Mouse (Mus musculus): ENCODE results near the gene Poldip3. TPM values are rescaled to one million over a fixed set of nuclear protein-coding genes. Genes with fewer than 3 reads are reported as not detected.

The Poldip3 gene
- polyA plus RNA-seq, 1 experiment from 2014 or later: 75.9 TPM

DNA sequence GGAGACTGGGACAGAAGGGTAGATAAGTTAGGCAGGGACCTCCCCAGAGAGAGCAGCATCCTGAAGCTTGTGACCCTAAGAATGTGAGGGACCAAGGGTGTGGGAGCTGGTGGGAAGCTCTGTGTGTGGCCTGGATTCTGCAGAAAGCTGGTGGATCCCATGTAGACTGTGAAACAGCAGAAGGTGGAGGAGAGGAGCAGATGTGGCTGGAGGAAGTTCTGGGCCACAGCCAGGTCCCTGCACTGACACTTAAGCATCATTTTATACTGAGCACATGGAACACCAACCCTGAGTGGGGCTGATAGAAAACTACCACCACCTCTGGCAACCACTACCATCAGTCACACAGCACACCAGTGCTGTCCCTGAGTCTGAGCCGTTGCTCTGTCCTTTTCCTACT is 46.1 kb downstream of the Poldip3 start:
- H3K4me1 ChIP-seq (ENCODE audit: control insufficient read depth, insufficient read depth, low read length): peaks cover 6% of the 10 kb centered on the region
- no peak overlapping the region for H3K4me2 ChIP-seq (ENCODE audit: low read depth, low read length)
- WGBS: 67% methylated on average over 1 of the region's 1 CpGs
- no peak overlapping the region for H3K27ac ChIP-seq (ENCODE audit: low read length)
- H3K9ac ChIP-seq (ENCODE audit: low read length): no peak overlapping the region
- ATAC-seq (replicated peaks; ENCODE audit: extremely low read depth, insufficient read depth, low FRiP score): no peak
- H3K27me3 ChIP-seq (ENCODE audit: control insufficient read depth, insufficient read depth, low read length): peaks cover 5% of the 10 kb centered on the region; the same call in 1 of the 2 replicates
- no peaks in the 10 kb centered on the region for H3K36me3 ChIP-seq (ENCODE audit: control insufficient read depth, insufficient read depth)
- H3K9me3 ChIP-seq (replicated peaks; ENCODE audit: control insufficient read depth, low read length): no peaks in the 10 kb centered on the region
- H3K4me3 ChIP-seq (ENCODE audit: low read length): no peak overlapping the region

DNA sequence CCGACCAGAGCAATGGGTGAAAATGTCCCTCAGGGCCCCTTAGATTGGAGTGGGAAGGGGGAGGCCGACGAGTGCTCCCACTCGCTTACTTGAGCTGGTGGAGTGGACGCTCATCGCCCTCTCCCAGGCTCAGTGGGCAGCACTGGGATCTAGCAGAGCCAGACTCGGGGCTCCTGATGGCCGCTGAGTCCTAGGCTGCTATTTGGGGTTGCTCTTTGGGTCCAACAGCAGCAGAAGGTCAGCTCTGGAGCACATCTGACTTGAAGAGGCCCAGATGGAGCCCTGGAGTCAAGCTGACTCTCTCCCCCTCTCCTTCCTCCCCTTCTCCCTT is 48.9 kb downstream of the Poldip3 start:
- ATAC-seq (replicated peaks; ENCODE audit: extremely low read depth, insufficient read depth, low FRiP score): no peak; the same call in 1 of the 2 replicates

DNA sequence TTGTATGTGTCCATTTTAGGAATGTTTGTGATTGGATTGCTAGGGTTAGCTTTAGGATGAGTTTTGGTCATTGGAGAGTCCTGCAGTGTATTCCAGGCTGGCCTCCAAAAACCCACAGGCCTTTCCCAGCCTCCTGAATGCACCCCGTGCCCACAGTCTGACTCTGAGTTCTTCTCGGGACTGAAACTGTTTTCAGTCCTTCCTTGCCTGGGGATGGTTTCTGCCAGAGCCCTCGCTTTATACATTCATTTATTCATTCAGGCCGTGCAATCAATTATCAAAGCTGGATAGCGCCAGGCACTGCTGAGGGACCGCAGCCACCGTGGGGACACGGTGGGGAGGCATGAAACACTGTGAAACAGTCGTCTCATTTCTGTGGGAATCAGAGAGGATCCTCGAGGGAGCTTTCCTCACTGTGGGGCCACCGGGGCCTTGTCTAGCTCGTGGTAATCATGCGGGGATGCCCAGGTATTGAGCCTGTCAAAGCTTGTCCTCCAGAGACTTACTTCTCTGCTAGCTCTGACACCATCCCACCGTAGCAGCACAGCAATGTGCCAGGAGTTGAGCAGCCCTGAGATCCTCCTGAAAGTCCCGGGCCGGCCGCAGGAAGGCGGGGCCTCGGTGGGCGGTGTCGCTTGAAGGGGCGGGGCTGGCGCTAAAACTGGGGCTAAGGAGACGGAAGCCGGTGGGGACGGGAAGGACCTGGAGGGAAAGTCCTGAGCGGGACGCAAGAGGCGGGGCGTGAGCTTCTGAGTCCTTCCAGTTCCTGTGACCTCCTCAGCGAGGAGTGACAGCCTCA is 49.5 kb downstream of the Poldip3 start:
- H3K4me3 ChIP-seq (ENCODE audit: low read length): peak overlapping the region; percentile 67
- peaks cover 6% of the 10 kb centered on the region for H3K4me1 ChIP-seq (ENCODE audit: control insufficient read depth, insufficient read depth, low read length)
- H3K36me3 ChIP-seq (ENCODE audit: control insufficient read depth, insufficient read depth): no peaks in the 10 kb centered on the region
- peaks cover 5% of the 10 kb centered on the region; the same call in 1 of the 2 replicates for H3K27me3 ChIP-seq (ENCODE audit: control insufficient read depth, insufficient read depth, low read length)
- peak overlapping the region; percentile 85 for H3K4me2 ChIP-seq (ENCODE audit: low read depth, low read length)
- H3K9me3 ChIP-seq (replicated peaks; ENCODE audit: control insufficient read depth, low read length): no peaks in the 10 kb centered on the region
- H3K9ac ChIP-seq (ENCODE audit: low read length): peak overlapping the region; percentile 87
- H3K27ac ChIP-seq (ENCODE audit: low read length): peak overlapping the region; percentile 86
- WGBS: 3% methylated on average over 31 of the region's 31 CpGs
- peak; percentile 94 for ATAC-seq (replicated peaks; ENCODE audit: extremely low read depth, insufficient read depth, low FRiP score)

More for the DNA sequence above, 48.9 kb downstream of the Poldip3 start:
- peak overlapping the region; percentile 85 for H3K4me2 ChIP-seq (ENCODE audit: low read depth, low read length)
- H3K4me1 ChIP-seq (ENCODE audit: control insufficient read depth, insufficient read depth, low read length): peaks cover 6% of the 10 kb centered on the region
- peak overlapping the region; percentile 87 for H3K9ac ChIP-seq (ENCODE audit: low read length)
- no peaks in the 10 kb centered on the region for H3K36me3 ChIP-seq (ENCODE audit: control insufficient read depth, insufficient read depth)
- H3K27ac ChIP-seq (ENCODE audit: low read length): peak overlapping the region; percentile 86
- H3K4me3 ChIP-seq (ENCODE audit: low read length): peak overlapping the region; percentile 67
- 3% methylated on average over 8 of the region's 8 CpGs for WGBS
- no peaks in the 10 kb centered on the region for H3K9me3 ChIP-seq (replicated peaks; ENCODE audit: control insufficient read depth, low read length)
- H3K27me3 ChIP-seq (ENCODE audit: control insufficient read depth, insufficient read depth, low read length): peaks cover 5% of the 10 kb centered on the region; the same call in 1 of the 2 replicates

DNA sequence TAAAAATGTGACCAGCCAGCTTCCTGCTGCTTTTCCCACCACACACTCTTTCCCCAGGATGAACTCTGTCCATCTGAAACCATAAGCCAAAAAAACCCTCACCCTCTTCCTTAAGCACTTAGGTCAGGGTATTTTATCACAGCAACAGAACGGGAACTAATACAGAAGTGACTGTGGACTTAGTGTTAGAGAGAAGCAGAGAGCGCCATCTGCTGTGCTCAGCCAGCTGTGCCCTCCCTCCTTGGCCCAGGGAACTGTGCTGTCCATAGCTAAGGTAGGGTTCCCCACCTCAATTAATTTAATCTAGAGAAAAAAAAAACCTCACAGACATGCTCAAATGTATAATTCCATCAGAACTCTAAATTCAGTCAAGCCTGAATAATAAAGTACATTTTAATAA is 53.2 kb downstream of the Poldip3 start:
- WGBS: 36% methylated on average over 2 of the region's 2 CpGs

DNA sequence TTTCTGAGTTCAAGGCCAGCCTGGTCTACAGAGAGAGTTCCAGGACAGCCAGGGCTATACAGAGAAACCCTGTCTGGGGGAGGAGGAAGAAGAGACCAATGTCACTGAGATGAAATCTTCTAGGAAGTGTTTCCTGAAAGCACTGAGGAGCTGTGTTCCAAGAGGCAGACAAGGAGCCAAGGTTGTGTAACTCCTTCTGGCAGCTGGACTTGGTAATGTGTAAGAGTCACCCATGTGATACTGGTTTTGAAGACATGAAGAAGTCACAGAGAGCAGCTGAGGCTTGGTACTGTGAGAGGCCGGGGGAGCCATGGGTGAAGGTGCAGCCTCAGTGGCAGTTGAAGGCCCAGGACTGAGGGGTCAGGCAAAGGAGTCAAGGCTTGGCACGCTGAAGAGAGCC is 55.5 kb downstream of the Poldip3 start:
- no peak overlapping the region for H3K4me3 ChIP-seq (ENCODE audit: low read length)
- no peak overlapping the region for H3K27ac ChIP-seq (ENCODE audit: low read length)
- no peak overlapping the region for H3K9ac ChIP-seq (ENCODE audit: low read length)
- peaks cover 14% of the 10 kb centered on the region for H3K27me3 ChIP-seq (ENCODE audit: control insufficient read depth, insufficient read depth, low read length)
- 0 out of 2 replicates have a peak, but pooled peaks cover 2% of the 10 kb centered on the region for H3K4me1 ChIP-seq (ENCODE audit: control insufficient read depth, insufficient read depth, low read length)
- no peak overlapping the region for H3K4me2 ChIP-seq (ENCODE audit: low read depth, low read length)
- H3K9me3 ChIP-seq (replicated peaks; ENCODE audit: control insufficient read depth, low read length): no peaks in the 10 kb centered on the region
- 78% methylated on average over 2 of the region's 2 CpGs for WGBS
- no peaks in the 10 kb centered on the region for H3K36me3 ChIP-seq (ENCODE audit: control insufficient read depth, insufficient read depth)
- ATAC-seq (replicated peaks; ENCODE audit: extremely low read depth, insufficient read depth, low FRiP score): no peak

More for the DNA sequence above, 53.2 kb downstream of the Poldip3 start:
- H3K9me3 ChIP-seq (replicated peaks; ENCODE audit: control insufficient read depth, low read length): no peaks in the 10 kb centered on the region
- no peak overlapping the region for H3K4me3 ChIP-seq (ENCODE audit: low read length)
- ATAC-seq (replicated peaks; ENCODE audit: extremely low read depth, insufficient read depth, low FRiP score): no peak
- no peak overlapping the region for H3K4me2 ChIP-seq (ENCODE audit: low read depth, low read length)
- H3K27ac ChIP-seq (ENCODE audit: low read length): no peak overlapping the region
- H3K36me3 ChIP-seq (ENCODE audit: control insufficient read depth, insufficient read depth): no peaks in the 10 kb centered on the region
- peaks cover 5% of the 10 kb centered on the region; the same call in 1 of the 2 replicates for H3K27me3 ChIP-seq (ENCODE audit: control insufficient read depth, insufficient read depth, low read length)
- peaks cover 6% of the 10 kb centered on the region for H3K4me1 ChIP-seq (ENCODE audit: control insufficient read depth, insufficient read depth, low read length)
- H3K9ac ChIP-seq (ENCODE audit: low read length): no peak overlapping the region

DNA sequence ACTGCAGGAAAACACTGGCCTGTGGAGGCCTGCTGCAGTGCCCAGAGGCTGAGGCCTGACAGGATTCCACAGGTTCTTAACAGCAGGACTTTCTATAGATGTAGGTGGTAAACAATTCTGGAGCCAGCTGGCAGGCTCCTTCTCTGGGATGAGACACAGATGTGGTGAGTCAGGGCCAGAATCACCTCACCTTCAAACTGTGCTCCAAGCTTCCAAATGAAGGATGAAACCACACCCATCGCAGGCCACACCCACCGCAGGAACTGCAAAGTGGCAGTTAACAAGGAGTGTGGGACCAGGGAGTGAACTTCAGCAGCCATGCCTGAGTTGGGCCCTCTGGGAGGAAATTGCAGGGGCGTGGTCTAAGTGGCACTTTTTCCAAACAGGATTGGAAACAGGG is 58.3 kb downstream of the Poldip3 start:
- WGBS: 43% methylated on average over 3 of the region's 3 CpGs
- ATAC-seq (replicated peaks; ENCODE audit: extremely low read depth, insufficient read depth, low FRiP score): no peak
- Histone ChIP-seq H3K27me3 (ENCODE audit: control insufficient read depth, insufficient read depth, low read length) (peaks cover 12% of the 10 kb centered on the region), H3K9ac (ENCODE audit: low read length) (no peak overlapping the region), H3K4me1 (ENCODE audit: control insufficient read depth, insufficient read depth, low read length) (0 out of 2 replicates have a peak, but pooled peaks cover 2% of the 10 kb centered on the region), H3K36me3 (ENCODE audit: control insufficient read depth, insufficient read depth) (no peaks in the 10 kb centered on the region), H3K27ac (ENCODE audit: low read length) (no peak overlapping the region), H3K9me3 (replicated peaks; ENCODE audit: control insufficient read depth, low read length) (no peaks in the 10 kb centered on the region), H3K4me2 (ENCODE audit: low read depth, low read length) (no peak overlapping the region), H3K4me3 (ENCODE audit: low read length) (no peak overlapping the region)

DNA sequence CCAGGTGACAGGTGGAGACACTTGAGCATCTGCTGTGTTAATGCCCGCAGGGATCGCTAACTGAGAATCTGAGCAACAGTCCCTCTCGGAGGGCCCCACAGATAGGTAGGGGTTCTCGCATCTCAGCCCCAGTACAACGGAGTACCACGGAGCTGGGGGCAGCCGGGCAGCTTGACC is 59.9 kb downstream of the Poldip3 start, which contains the start of gene Serhl:
Gene Serhl, plus strand, starts transcription at position 78 of the 177 bp plus-strand sequence.
- H3K27ac ChIP-seq (ENCODE audit: low read length): no peak within 1 kb of the TSS
- WGBS: 26% methylated on average over 7 of the region's 7 CpGs
- 0 out of 2 replicates have a peak, but pooled peaks cover 3% of the 10 kb centered on the region for H3K4me1 ChIP-seq (ENCODE audit: control insufficient read depth, insufficient read depth, low read length)
- no peak within 1 kb of the TSS for H3K9ac ChIP-seq (ENCODE audit: low read length)
- no peak within 1 kb of the TSS for H3K4me2 ChIP-seq (ENCODE audit: low read depth, low read length)
- H3K4me3 ChIP-seq (ENCODE audit: low read length): no peak within 1 kb of the TSS
- H3K36me3 ChIP-seq (ENCODE audit: control insufficient read depth, insufficient read depth): no peaks in the 10 kb centered on the region
- no peaks in the 10 kb centered on the region for H3K9me3 ChIP-seq (replicated peaks; ENCODE audit: control insufficient read depth, low read length)
- peaks cover 12% of the 10 kb centered on the region for H3K27me3 ChIP-seq (ENCODE audit: control insufficient read depth, insufficient read depth, low read length)
- ATAC-seq (replicated peaks; ENCODE audit: extremely low read depth, insufficient read depth, low FRiP score): no peak

DNA sequence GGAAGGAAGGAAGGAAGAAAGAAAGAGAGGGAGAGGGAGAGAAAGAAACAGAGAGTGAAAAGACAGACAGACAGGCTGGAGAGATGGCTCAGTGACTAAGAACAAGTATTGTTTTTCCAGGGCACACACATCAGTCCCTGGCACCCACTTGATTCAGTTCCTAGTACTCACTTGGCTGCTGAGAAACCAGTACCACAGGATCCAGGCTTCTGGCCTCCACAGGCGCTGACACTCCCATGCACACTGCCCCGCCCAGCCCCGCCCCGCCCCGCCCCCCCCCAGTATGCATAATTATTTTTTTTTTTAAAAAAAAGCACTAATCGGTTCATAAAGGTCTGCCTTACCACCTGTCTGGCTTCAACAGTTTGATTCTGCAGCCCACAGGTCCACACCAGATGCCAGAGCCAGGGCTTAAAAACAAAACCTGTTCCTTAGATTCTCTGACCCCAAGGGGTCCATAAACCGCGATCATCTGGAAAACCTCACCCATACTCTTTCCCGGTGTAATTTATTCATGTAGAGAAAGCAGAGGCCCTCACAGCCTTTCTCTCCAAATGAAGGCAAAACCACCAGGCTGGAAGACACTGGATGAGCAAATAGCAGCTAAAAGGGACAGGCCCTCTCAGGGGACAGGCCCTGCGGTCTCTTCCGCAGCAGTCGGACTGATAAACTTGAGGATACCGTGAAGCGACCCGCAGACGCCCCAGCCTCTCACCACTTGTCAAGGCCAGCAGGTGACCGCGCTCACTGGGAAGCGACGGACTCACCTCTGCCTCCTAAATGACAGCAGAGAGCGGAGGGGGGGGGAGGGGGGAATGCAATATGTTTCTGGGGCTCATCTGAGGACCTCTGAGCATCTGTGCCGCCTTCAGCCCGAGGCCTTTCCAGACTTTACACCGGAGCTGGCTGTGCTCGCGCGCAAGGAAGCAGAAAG is 60.4 kb downstream of the Poldip3 start:
- Histone ChIP-seq H3K4me2 (ENCODE audit: low read depth, low read length) (no peak overlapping the region), H3K4me3 (ENCODE audit: low read length) (no peak overlapping the region), H3K9me3 (replicated peaks; ENCODE audit: control insufficient read depth, low read length) (no peaks in the 10 kb centered on the region), H3K36me3 (ENCODE audit: control insufficient read depth, insufficient read depth) (no peaks in the 10 kb centered on the region), H3K9ac (ENCODE audit: low read length) (no peak overlapping the region), H3K4me1 (ENCODE audit: control insufficient read depth, insufficient read depth, low read length) (0 out of 2 replicates have a peak, but pooled peaks cover 4% of the 10 kb centered on the region), H3K27me3 (ENCODE audit: control insufficient read depth, insufficient read depth, low read length) (peaks cover 12% of the 10 kb centered on the region), H3K27ac (ENCODE audit: low read length) (no peak overlapping the region)
- 12% methylated on average over 27 of the region's 27 CpGs for WGBS
- ATAC-seq (replicated peaks; ENCODE audit: extremely low read depth, insufficient read depth, low FRiP score): no peak
